Mouse (Mus musculus) urinary bladder, adult 2 months (tissue): ENCODE measurements at regions not wholly inside any gene's neighbourhood (a gene's known extent, or its start where the extent isn't known, plus 50 kb on each side); places are given as distances from the start of the nearest gene placed in this dataset.

ENCODE experiments used
- DNase-seq: peaks from one replicate; pipeline ENCODE4 v3.0.0; 2022; ENCODE audit warnings: low spot score

DNA sequence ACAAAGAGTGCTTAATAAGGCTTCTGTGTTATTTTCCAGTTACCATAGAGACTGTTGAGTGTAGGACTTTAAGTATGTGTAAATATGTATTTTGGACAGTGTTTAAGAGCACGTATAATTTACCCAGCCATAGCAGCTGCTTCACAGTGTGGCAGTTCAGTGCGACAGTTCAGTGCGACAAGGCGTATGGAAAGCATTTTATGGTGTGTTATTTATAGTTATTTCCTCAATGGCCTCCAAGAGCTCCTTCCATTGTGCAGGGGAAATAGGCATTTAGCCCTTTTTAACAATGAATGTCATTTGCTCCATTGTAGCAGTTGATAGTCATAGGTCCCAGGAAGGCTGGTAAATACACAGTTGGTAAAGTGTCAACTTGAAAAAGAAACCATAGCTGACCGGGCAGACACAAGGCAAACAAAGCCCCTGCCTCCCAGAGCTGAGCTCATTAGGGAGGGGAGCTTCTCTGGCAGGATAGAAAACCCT, 275.1 kb upstream of the Dynlrb2 start:
- no peak for DNase-seq

DNA sequence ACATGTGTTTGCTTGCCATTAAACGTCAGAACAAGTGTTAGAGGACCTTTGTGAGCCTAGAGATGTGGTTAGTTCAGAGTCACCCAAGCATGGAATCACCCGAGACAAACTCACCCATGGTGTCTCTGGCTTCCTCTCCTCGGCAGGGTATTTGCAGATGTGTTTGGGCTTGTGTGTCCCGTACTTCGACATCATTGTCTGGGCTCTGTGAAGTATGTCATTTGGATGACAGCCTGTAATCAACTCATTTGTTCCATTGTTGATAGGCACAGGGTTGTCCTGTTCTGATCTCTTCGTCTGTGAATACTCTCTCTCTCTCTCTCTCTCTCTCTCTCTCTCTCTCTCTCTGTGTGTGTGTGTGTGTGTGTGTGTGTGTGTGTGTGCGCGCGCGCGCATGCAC, 277.8 kb upstream of the Dynlrb2 start:
- DNase-seq, result no peak

DNA sequence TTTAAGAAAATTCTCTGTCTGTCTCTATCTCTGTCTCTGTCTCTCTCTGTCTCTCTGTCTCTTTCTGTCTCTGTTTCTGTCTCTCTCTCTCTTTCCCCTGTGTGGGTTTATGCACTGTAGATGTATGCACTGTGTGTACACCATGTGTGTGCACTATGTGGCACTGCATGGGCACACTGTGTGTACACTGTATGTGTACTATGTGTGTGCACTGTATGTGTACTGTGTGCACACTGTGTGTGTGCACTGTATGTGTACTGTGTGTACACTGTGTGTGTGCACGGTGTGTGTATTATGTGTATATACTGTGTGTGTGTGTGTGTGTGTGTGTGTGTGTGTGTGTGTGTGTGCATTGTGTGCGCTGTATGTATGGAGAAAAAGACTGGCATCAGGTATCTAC, 281.5 kb upstream of the Dynlrb2 start:
- no peak for DNase-seq

GRCm38 (mm10) chr8:116215909-116216308, 288.9 kb upstream of the Dynlrb2 start:
- no peak for DNase-seq

- DNase-seq, result no peak
Observed at GRCm38 (mm10) chr8:116215286-116215860, 289.4 kb upstream of the Dynlrb2 start.

DNA sequence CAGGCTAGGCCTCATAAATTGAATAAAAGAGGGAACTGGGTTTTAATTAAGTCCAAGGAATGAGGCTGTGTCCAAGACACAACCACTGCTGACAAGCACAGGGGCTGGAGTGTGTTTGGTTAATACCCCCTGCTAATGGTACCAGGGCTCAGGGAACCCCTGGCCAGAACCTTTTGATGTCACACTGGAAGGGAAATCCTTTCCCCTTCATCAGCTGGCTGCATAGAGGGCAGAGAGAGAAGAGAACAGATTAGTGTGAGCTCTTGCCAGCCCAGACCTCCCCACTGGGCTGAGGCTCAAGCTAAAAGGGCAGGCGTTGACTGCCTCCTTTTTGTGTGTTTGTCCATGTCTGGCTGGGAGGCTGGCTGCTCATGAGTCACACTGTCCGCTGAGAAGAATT, 301.1 kb upstream of the Dynlrb2 start:
- DNase-seq, result no peak

DNA sequence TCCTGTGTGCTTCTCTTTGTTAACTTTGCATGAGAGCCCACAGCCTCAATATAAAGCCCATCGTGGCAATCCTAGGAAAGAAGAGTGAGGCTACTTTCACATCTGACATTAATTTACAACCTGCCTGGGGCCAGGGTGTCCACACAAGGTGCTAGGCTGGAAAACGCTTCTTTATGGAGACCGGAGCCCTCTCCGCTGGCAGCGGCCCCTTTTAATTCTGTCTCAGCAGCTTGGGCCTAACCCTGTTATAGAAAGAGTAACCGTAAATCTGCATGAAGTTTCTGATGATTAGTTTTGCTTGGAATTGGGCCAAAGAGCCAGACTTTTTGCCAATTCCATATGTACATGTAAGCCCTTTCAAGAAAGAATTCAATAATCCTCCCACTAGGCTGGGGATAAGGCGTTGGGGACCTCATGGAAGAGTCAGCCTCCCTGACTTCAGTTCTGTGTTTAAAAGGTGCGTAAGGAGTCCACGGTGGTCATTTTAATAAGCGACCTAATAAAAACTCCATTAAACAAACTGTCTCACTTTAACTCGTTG, 304.2 kb upstream of the Dynlrb2 start:
- no peak for DNase-seq

- no peak for DNase-seq
Observed at GRCm38 (mm10) chr8:116196623-116197184, 308.1 kb upstream of the Dynlrb2 start.

- no peak for DNase-seq
Observed at GRCm38 (mm10) chr8:116192096-116192495, 312.7 kb upstream of the Dynlrb2 start.

- DNase-seq, result no peak
Observed at GRCm38 (mm10) chr8:116185206-116185605, 319.6 kb upstream of the Dynlrb2 start.

DNA sequence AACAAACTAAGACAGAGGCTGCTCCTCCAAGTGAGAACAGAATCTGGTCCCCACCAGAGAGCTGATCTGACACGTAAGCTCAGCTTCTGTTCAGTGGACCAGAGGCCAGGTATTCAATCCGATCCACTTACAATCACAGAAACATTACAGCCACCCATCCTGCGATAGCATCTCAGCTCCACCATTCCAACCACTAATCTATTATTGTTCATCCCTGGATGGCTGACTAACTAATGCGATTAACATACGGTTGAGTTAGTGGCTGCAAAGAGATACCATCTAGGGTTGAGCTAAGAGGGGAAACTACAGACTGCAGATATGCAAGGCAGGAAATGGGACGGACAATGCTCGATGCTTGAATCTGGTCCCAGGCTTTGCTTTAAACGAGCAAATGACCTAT, 320.5 kb upstream of the Dynlrb2 start:
- no peak for DNase-seq

DNA sequence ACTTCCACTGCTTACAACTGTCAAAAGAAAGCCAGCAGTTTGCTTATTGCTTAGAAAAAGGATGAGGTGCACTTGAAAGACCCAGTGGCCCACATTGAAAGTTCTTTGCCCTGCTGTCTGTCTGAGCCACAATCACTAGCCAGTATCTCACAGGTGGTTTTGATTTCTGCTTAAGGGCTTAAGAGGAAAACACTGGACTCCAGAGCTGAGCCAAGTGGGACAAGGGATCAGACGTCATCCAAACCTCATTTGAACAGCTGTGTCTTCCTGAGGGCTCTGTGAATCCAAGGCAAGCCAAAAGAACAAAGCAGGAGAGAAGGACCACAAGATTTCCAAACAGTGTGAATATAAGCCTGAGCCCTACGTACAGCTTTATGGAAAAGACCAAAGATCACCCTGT, 326.8 kb upstream of the Dynlrb2 start:
- no peak for DNase-seq

DNA sequence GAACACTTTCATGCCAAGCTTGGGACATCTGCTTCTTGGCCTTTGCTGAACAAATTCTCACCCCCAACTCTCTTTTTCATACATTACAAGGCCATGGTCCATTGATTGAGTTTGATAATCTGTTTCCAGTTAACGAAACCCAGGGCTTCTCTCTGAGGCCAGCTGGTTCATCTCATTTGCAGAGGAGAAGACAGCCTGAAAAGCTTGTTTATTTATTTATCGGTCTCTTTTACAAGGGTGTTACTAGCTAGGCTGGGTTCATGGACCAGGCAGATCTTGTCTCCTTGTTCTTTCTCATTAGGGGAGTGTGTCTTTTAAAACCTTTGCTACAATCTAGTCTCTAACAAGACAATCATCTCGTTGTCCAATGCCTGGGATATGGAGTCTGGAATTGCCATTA, 329.9 kb upstream of the Dynlrb2 start:
- DNase-seq, result no peak

DNA sequence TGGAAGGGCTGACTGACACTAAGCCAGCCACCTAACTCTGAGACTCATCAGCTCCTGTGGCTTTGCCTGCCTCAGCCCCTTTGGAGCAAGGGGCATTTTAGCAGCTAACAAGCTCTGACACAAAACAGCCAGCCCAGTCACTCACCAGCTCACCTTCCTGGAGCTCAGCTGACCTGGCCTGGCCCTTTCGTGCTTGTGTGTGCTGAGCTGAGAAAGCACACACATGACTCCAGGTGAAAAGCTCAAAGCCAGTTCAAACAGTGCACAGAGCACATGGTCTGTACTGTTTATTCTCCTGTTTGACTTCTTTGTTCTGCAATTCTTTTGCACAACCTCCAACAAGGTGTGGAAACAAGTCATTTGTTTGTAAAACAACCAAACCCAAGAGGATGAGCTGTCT, 330.8 kb upstream of the Dynlrb2 start:
- DNase-seq, result no peak

GRCm38 (mm10) chr8:116167874-116168273, 336.9 kb upstream of the Dynlrb2 start:
- no peak for DNase-seq

GRCm38 (mm10) chr8:116164989-116165299, 339.8 kb upstream of the Dynlrb2 start:
- no peak for DNase-seq

- no peak for DNase-seq
Observed at GRCm38 (mm10) chr8:116164190-116164988, 340.4 kb upstream of the Dynlrb2 start.

DNA sequence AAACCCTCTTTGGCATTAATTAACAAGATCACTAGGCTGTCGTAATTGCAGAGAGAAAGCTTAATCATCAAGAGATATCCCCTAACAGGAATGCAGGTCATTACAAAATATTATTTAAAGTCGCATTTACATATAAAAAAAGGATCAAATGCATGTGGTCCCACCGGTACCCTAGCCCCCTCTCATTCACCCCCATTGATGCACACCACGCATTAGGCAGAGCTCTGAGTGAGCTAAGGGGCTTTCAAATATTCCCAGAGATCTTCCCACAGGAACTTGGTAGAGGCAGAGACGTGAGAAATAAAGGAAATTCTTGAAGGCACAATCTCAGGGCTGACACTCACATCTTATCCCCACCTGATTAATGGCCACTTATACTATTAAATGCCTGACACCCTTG, 343.8 kb upstream of the Dynlrb2 start:
- DNase-seq, result no peak

DNA sequence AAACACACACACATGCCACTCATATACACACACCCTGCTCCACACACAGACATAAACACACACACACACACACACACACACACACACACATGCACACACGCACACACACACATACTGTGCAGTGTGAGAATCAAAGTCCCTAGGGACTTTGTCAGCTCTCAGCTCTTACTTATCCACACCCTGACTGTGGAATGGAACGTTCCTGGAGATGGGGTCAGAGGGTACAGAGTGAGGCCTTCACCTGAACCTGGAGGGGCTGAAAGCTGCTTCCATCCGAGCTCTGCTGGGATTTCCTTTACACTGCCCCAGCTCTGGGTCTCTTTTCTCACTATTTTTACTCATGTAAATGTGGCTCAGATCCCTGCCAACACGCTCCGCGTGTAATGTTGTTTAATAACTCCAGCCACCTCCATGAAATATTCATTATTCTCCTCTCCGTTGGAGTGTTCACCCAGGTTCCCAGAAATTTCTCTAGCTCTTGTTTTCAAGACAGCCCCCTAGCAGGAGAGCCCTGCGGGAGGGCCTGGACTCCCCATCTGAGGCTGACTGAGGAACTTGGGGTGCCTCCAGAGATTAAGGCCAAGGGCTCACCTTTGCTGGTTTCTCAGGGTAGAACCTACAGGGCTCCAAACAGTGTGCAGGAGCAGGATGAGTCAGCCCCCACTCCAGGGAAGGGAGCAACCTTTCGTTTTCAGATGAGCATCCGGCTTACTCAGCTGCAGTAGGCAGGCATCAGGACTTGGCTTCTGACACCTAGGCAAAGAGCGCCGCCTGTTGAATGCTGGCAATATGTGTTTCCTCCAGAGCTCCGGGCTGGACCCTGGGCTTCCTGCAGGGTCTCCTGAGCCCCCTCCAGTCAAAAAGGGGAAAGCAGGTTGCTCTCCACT, 360.8 kb upstream of the Dynlrb2 start:
- DNase-seq, result peak; percentile 43

DNA sequence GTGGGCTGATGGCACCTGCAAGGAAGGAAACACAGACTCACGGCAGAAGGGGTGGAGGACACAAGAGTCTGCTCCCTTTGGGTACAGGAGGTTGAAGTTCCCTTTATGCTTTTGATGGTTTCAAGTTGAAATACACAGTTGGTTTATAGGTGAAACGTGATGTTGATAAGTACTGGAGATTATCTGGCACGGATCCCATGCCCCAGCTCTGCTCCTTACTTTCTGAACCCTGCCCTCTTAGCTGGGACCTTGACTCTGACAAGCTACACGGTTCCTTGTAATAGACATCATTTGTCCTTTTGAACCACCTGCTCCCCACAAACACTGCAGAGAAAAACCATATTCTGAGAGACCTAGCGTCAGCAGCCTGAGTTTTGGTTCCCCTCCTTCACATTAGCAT, 363.4 kb upstream of the Dynlrb2 start:
- no peak for DNase-seq

GRCm38 (mm10) chr8:116139934-116140333, 364.8 kb upstream of the Dynlrb2 start:
- no peak for DNase-seq

DNA sequence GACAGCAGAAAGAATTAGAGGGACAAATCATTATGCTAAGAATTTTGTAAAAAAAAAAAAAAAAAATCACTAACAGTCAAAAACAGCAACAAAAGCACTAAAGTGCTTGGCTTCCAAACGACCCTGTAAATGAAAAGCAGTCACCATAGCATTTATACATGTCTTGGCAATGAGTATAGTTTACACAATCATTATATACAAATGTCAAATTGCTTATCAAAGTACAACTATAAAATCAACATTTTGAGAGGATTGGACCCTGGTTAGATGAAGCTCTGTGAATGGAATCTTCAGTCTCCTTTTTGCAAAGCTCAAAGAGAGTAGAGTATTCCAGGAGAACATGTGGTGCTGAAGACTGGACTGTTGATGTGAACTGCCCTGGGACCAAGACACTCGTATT, 367.0 kb upstream of the Dynlrb2 start:
- DNase-seq, result no peak
